Mouse (Mus musculus) neural tube, embryonic 13.5 days (tissue): ENCODE data around the gene Odc1. TPM values are rescaled to one million over a fixed set of nuclear protein-coding genes. Genes with fewer than 3 reads are reported as not detected.
A peak's percentile ranks its signal among the peaks of the same experiment; 100 is the strongest.
"Not testable (repeated sequence)": the region's sequence is repeated elsewhere in the genome, so short reads cannot be mapped to it uniquely, and the experiment has no call there.

ENCODE experiments used
- ATAC-seq: fragments of 200-750 bp; cut with Nextera tagmentation; 2 replicates; pipeline ENCODE4 v1.8.0; 2017; ENCODE audit warnings: low read depth, mild to moderate bottlenecking, moderate TSS enrichment, moderate library complexity
- H3K27ac ChIP-seq: fragments of 300-500 bp; sonication (generic); replicated peaks from 2 replicates; pipeline ENCODE4 v1.5.1; 2015; ENCODE audit warnings: moderate library complexity, mild to moderate bottlenecking, inconsistent platforms
- H3K27me3 ChIP-seq: fragments of 300-500 bp; sonication (generic); 2 replicates; pipeline ENCODE4 v1.6.1; 2015; ENCODE audit warnings: mild to moderate bottlenecking, inconsistent platforms
- H3K36me3 ChIP-seq: fragments of 300-500 bp; sonication (generic); 2 replicates; pipeline ENCODE4 v1.6.1; 2015; ENCODE audit warnings: mild to moderate bottlenecking, inconsistent platforms
- H3K4me1 ChIP-seq: fragments of 300-500 bp; sonication (generic); replicated peaks from 2 replicates; pipeline ENCODE4 v1.6.1; 2015; ENCODE audit warnings: inconsistent platforms
- H3K4me2 ChIP-seq: fragments of 300-500 bp; sonication (generic); 2 replicates; pipeline ENCODE4 v1.6.1; 2015; ENCODE audit warnings: inconsistent platforms, mild to moderate bottlenecking, moderate library complexity
- H3K4me3 ChIP-seq: fragments of 300-500 bp; sonication (generic); 2 replicates; pipeline ENCODE4 v1.5.1; 2015; ENCODE audit warnings: mild to moderate bottlenecking, inconsistent platforms
- H3K9ac ChIP-seq: fragments of 300-500 bp; sonication (generic); 2 replicates; pipeline ENCODE4 v1.6.1; 2015; ENCODE audit warnings: moderate library complexity, mild to moderate bottlenecking, inconsistent platforms
- H3K9me3 ChIP-seq: fragments of 300-500 bp; sonication (generic); 2 replicates; pipeline ENCODE4 v1.6.1; 2016; ENCODE audit warnings: inconsistent platforms
- WGBS: fragments of 180-500 bp; shearing (Covaris S2); methylation state at CpG from one replicate; pipeline ENCODE4 v1.1.7; 2015; 5-methylcytosine and 5-hydroxymethylcytosine counted together
- polyA plus RNA-seq: library from polyadenylated mRNA; unstranded; fragments of >200 nt; fragmentation: Nextera tagmentation; extraction: Ambion mirVana; gene quantifications from 2 replicates; pipeline ENCODE4 v1.2.1, GENCODE M21; 2015

Odc1 gene
- polyA plus RNA-seq, 1 experiment from 2014 or later, result 133 TPM

GRCm38 (mm10) chr12:17530825-17531224 lies 13.8 kb upstream of the Odc1 start:
- ATAC-seq, result no peak
- WGBS, result 82% methylated on average over 4 of the region's 4 CpGs
- Histone ChIP-seq H3K4me2 (no peak overlapping the region), H3K9me3 (no peaks in the 10 kb centered on the region), H3K4me3 (no peak overlapping the region), H3K27ac (no peak overlapping the region), H3K4me1 (no peaks in the 10 kb centered on the region), H3K27me3 (no peaks in the 10 kb centered on the region), H3K36me3 (no peaks in the 10 kb centered on the region), H3K9ac (no peak overlapping the region)

- no peak for ATAC-seq
- WGBS, result 89% methylated on average over 3 of the region's 3 CpGs
- Histone ChIP-seq H3K4me3 (no peak overlapping the region), H3K27ac (no peak overlapping the region), H3K27me3 (no peaks in the 10 kb centered on the region), H3K9me3 (no peaks in the 10 kb centered on the region), H3K36me3 (no peaks in the 10 kb centered on the region), H3K9ac (no peak overlapping the region), H3K4me2 (no peak overlapping the region), H3K4me1 (no peaks in the 10 kb centered on the region)
These were observed 8.4 kb upstream of the Odc1 start for GRCm38 (mm10) chr12:17536222-17536621.

GRCm38 (mm10) chr12:17537147-17537546 lies 7.4 kb upstream of the Odc1 start:
- Histone ChIP-seq H3K9me3 (no peaks in the 10 kb centered on the region), H3K27ac (no peak overlapping the region), H3K27me3 (no peaks in the 10 kb centered on the region), H3K4me3 (no peak overlapping the region), H3K4me2 (no peak overlapping the region), H3K36me3 (no peaks in the 10 kb centered on the region), H3K9ac (no peak overlapping the region), H3K4me1 (no peaks in the 10 kb centered on the region)
- ATAC-seq, result no peak
- 92% methylated on average over 3 of the region's 3 CpGs for WGBS

- Histone ChIP-seq H3K36me3 (no peaks in the 10 kb centered on the region), H3K4me2 (no peak overlapping the region), H3K27ac (no peak overlapping the region), H3K9ac (no peak overlapping the region), H3K4me1 (no peaks in the 10 kb centered on the region), H3K4me3 (no peak overlapping the region), H3K27me3 (no peaks in the 10 kb centered on the region), H3K9me3 (no peaks in the 10 kb centered on the region)
- no peak for ATAC-seq
- 86% methylated on average over 3 of the region's 3 CpGs for WGBS
These were observed 6.5 kb upstream of the Odc1 start for GRCm38 (mm10) chr12:17538087-17538486.

- Histone ChIP-seq H3K4me1 (peaks cover 5% of the 10 kb centered on the region; the same call in 1 of the 2 replicates), H3K36me3 (no peaks in the 10 kb centered on the region), H3K4me3 (no peak overlapping the region), H3K9me3 (no peaks in the 10 kb centered on the region), H3K27me3 (no peaks in the 10 kb centered on the region), H3K9ac (no peak overlapping the region), H3K4me2 (no peak overlapping the region), H3K27ac (no peak overlapping the region)
- WGBS, result 73% methylated on average over 6 of the region's 6 CpGs
- ATAC-seq, result no peak
These were observed 5.6 kb upstream of the Odc1 start for GRCm38 (mm10) chr12:17539041-17539440.

GRCm38 (mm10) chr12:17540040-17540552 lies 4.5 kb upstream of the Odc1 start:
- H3K27me3 ChIP-seq, result no peaks in the 10 kb centered on the region
- H3K4me3 ChIP-seq, result no peak overlapping the region
- WGBS, result 83% methylated on average over 6 of the region's 6 CpGs
- peaks cover 6% of the 10 kb centered on the region; the same call in 1 of the 2 replicates for H3K4me1 ChIP-seq
- H3K4me2 ChIP-seq, result no peak overlapping the region
- H3K9ac ChIP-seq, result no peak overlapping the region
- H3K9me3 ChIP-seq, result no peaks in the 10 kb centered on the region
- ATAC-seq, result no peak
- H3K27ac ChIP-seq, result no peak overlapping the region
- no peaks in the 10 kb centered on the region for H3K36me3 ChIP-seq

GRCm38 (mm10) chr12:17545107-17545571 lies 545 bp downstream of the Odc1 start:
- peak overlapping the region; percentile 92 for H3K4me3 ChIP-seq
- peak overlapping the region; percentile 68 for H3K4me2 ChIP-seq
- under 1% methylated on average over 32 of the region's 40 CpGs for WGBS
- peaks cover 33% of the 10 kb centered on the region for H3K36me3 ChIP-seq
- H3K27me3 ChIP-seq, result no peaks in the 10 kb centered on the region
- peak overlapping the region; percentile 94 for H3K9ac ChIP-seq
- H3K9me3 ChIP-seq, result no peaks in the 10 kb centered on the region
- H3K27ac ChIP-seq, result peak overlapping the region; percentile 94
- H3K4me1 ChIP-seq, result peaks cover 32% of the 10 kb centered on the region
- peak; percentile 67 for ATAC-seq

- Histone ChIP-seq H3K36me3 (peaks cover 37% of the 10 kb centered on the region), H3K4me1 (peaks cover 32% of the 10 kb centered on the region), H3K9me3 (no peaks in the 10 kb centered on the region), H3K4me2 (peak overlapping the region; percentile 68), H3K27ac (no peak overlapping the region), H3K4me3 (peak overlapping the region; percentile 92), H3K9ac (peak overlapping the region; percentile 94), H3K27me3 (no peaks in the 10 kb centered on the region)
- no peak for ATAC-seq
- WGBS, result 3% methylated on average over 8 of the region's 8 CpGs
These were observed 1.3 kb downstream of the Odc1 start for GRCm38 (mm10) chr12:17545884-17546283.

- H3K27ac ChIP-seq, H3K4me3 ChIP-seq, H3K27me3 ChIP-seq, ATAC-seq, H3K9me3 ChIP-seq, H3K9ac ChIP-seq: not testable (repeated sequence)
- peaks cover 32% of the 10 kb centered on the region for H3K4me1 ChIP-seq
- 91% methylated on average over 9 of the region's 9 CpGs for WGBS
- 0 out of 2 replicates have a peak overlapping the region, but pooled peaks have one; percentile 68 for H3K4me2 ChIP-seq
- peaks cover 50% of the 10 kb centered on the region for H3K36me3 ChIP-seq
These were observed 3.0 kb downstream of the Odc1 start for GRCm38 (mm10) chr12:17547552-17547951.

- Histone ChIP-seq H3K4me3 (no peak overlapping the region), H3K4me1 (peaks cover 32% of the 10 kb centered on the region), H3K9me3 (no peaks in the 10 kb centered on the region), H3K27ac (no peak overlapping the region), H3K36me3 (peaks cover 50% of the 10 kb centered on the region), H3K9ac (0 out of 2 replicates have a peak overlapping the region, but pooled peaks have one; percentile 8), H3K27me3 (no peaks in the 10 kb centered on the region), H3K4me2 (no peak overlapping the region)
- ATAC-seq, result no peak
- 55% methylated on average over 5 of the region's 5 CpGs for WGBS
These were observed 3.9 kb downstream of the Odc1 start for GRCm38 (mm10) chr12:17548505-17548904.

- not testable (repeated sequence) for H3K4me2 ChIP-seq, H3K27ac ChIP-seq, H3K9ac ChIP-seq, H3K9me3 ChIP-seq, H3K4me3 ChIP-seq, H3K27me3 ChIP-seq, ATAC-seq
- Histone ChIP-seq H3K4me1 (peaks cover 29% of the 10 kb centered on the region), H3K36me3 (peaks cover 50% of the 10 kb centered on the region)
- WGBS, result 95% methylated on average over 5 of the region's 5 CpGs
These were observed 4.8 kb downstream of the Odc1 start for GRCm38 (mm10) chr12:17549421-17549820.

- no peak overlapping the region for H3K4me3 ChIP-seq
- no peaks in the 10 kb centered on the region for H3K27me3 ChIP-seq
- H3K9me3 ChIP-seq, result no peaks in the 10 kb centered on the region
- no peak overlapping the region for H3K27ac ChIP-seq
- H3K36me3 ChIP-seq, result peaks cover 50% of the 10 kb centered on the region
- ATAC-seq, result no peak
- WGBS, result 75% methylated on average over 3 of the region's 3 CpGs
- H3K4me2 ChIP-seq, result no peak overlapping the region
- H3K9ac ChIP-seq, result no peak overlapping the region
- H3K4me1 ChIP-seq, result peaks cover 25% of the 10 kb centered on the region
These were observed 6.8 kb downstream of the Odc1 start for GRCm38 (mm10) chr12:17551208-17551995.
